Mouse (Mus musculus): ENCODE results near the gene BC024978.

DNA sequence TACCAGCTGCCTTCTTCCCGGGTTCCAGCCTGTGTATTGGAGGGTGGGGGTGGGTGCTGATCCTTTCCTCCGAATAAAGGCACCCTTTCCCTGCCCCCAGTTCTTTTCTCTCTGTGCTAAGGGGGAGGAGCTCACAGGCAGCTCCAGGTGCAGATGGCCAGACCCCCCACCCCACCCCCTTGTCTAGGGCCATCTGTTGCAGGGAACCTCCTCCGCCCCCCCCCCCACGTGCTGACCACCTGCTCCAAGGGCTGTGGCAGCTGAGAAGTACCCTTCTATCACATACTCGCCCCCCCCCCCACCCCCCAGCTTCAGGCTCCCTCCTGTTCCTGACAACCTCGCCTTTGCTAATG lies 62.2 kb downstream of the BC024978 start:
- TF ChIP-seq CTCF (IDR thresholded peaks at IDR 0.05; ENCODE audit: borderline replicate concordance, insufficient read depth, low read depth, low read length) (no peak), POLR2A (IDR thresholded peaks at IDR 0.05; ENCODE audit: borderline replicate concordance, insufficient read depth, low read length) (no peak)

Data from cerebellum, adult 2 months (tissue).